Mouse (Mus musculus): ENCODE data around the gene Mfap5. TPM values are rescaled to one million over a fixed set of nuclear protein-coding genes. Genes with fewer than 3 reads are reported as not detected.

Gene Mfap5
- polyA plus RNA-seq, 1 experiment from 2014 or later = 9.3 TPM

Other genes starting within 250 kb of the Mfap5 start
- not detected in 2 replicates for gene Klrg1, start 223.0 kb upstream of the Mfap5 start, polyA plus RNA-seq (2016; fragmentation: Nextera tagmentation; extraction: Ambion mirVana)
- 82.0 and 84.6 TPM in 2 replicates for gene M6pr, start 197.1 kb upstream of the Mfap5 start, polyA plus RNA-seq (2016; fragmentation: Nextera tagmentation; extraction: Ambion mirVana)
- 13.7 and 14.3 TPM in 2 replicates for gene Phc1, start 165.3 kb upstream of the Mfap5 start, polyA plus RNA-seq (2016; fragmentation: Nextera tagmentation; extraction: Ambion mirVana)
- gene Rimklb, start 7.1 kb upstream of the Mfap5 start, polyA plus RNA-seq (2016; fragmentation: Nextera tagmentation; extraction: Ambion mirVana) = 7.3 and 8.7 TPM in 2 replicates
- gene Aicda, start 48.0 kb downstream of the Mfap5 start, polyA plus RNA-seq (2016; fragmentation: Nextera tagmentation; extraction: Ambion mirVana) = not detected in 2 replicates
- 1.9 and 3.0 TPM in 2 replicates for gene Apobec1, start 96.6 kb downstream of the Mfap5 start, polyA plus RNA-seq (2016; fragmentation: Nextera tagmentation; extraction: Ambion mirVana)
- 0.14 and 0.28 TPM in 2 replicates for gene Gdf3, start 104.2 kb downstream of the Mfap5 start, polyA plus RNA-seq (2016; fragmentation: Nextera tagmentation; extraction: Ambion mirVana)
- gene Dppa3, start 120.6 kb downstream of the Mfap5 start, polyA plus RNA-seq (2016; fragmentation: Nextera tagmentation; extraction: Ambion mirVana) = not detected in 2 replicates
- gene Nanog, start 201.6 kb downstream of the Mfap5 start, polyA plus RNA-seq (2016; fragmentation: Nextera tagmentation; extraction: Ambion mirVana) = 0.49 and 0.86 TPM in 2 replicates

All from heart, embryonic 12.5 days (tissue).